Mouse (Mus musculus) left cerebral cortex, adult 2 months (tissue): ENCODE data around the gene Edn2. TPM values are rescaled to one million over a fixed set of nuclear protein-coding genes. Genes with fewer than 3 reads are reported as not detected.

ENCODE experiments used
- DNase-seq, 2 experiments: peaks; one replicate each; pipeline ENCODE4 v3.0.0; 2021 to 2022; ENCODE audit warnings: low spot score in 2 of 2, mixed read lengths in 1 of 2; ENCODE audit errors: extremely low spot score in 1 of 2
- H3K27ac ChIP-seq: fragments of 200-600 bp; 2 replicates; pipeline ENCODE4 v1.8.1; 2022
- H3K4me3 ChIP-seq: fragments of 200-600 bp; 2 replicates; pipeline ENCODE4 v1.8.1; 2022
- CTCF ChIP-seq: fragments of 200-600 bp; IDR thresholded peaks from 2 replicates; pipeline ENCODE4 v1.8.1; 2022; ENCODE audit warnings: antibody characterized with exemption, mild to moderate bottlenecking, moderate library complexity
- intact Hi-C: fragments of 180-260 bp; cut with DNase I; formaldehyde crosslinking; loops from one replicate; pipeline ENCODE4 v1.15.1; 2025
- total RNA-seq, 2 experiments: library from RNA; stranded (reverse); gene quantifications; 2 replicates each; pipeline ENCODE4 v1.2.3; 2021

Gene Edn2
- total RNA-seq, 2 experiments from 2014 or later, result not detected

- DNase-seq, result no peak
- no peak for TF ChIP-seq CTCF
- Histone ChIP-seq H3K4me3 (no peak overlapping the region), H3K27ac (no peak overlapping the region)
- intact Hi-C loops, result no loop called here
Observed at GRCm38 (mm10) chr4:120162586-120162985, 1.6 kb downstream of the Edn2 start.

DNA sequence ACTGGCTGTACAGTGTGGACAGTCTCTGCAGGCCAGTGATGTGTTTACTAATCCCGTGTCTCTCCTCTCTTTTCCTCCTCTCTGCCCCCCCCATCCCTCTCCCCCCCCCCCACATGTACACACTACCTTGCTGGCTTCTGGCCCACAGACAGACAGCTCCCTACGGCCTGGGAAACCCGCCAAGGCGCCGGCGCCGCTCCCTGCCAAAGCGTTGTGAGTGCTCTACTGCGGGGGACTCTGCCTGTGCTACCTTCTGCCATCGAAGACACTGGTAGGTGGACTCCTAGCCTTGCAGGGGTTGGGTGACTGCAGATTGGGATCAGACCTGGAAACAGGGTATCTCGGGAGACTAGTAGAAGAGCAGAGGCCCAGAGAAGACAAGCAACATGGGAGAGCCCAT, 2.2 kb downstream of the Edn2 start:
- DNase-seq, result peak; percentile 55 to 67
- Histone ChIP-seq H3K4me3 (no peak overlapping the region), H3K27ac (no peak overlapping the region)
- no peak for TF ChIP-seq CTCF
- intact Hi-C loops, result no loop called here

GRCm38 (mm10) chr4:120164316-120164715, 3.3 kb downstream of the Edn2 start:
- Histone ChIP-seq H3K27ac (no peak overlapping the region), H3K4me3 (no peak overlapping the region)
- intact Hi-C loops, result no loop called here
- TF ChIP-seq CTCF, result no peak
- DNase-seq, result no peak

DNA sequence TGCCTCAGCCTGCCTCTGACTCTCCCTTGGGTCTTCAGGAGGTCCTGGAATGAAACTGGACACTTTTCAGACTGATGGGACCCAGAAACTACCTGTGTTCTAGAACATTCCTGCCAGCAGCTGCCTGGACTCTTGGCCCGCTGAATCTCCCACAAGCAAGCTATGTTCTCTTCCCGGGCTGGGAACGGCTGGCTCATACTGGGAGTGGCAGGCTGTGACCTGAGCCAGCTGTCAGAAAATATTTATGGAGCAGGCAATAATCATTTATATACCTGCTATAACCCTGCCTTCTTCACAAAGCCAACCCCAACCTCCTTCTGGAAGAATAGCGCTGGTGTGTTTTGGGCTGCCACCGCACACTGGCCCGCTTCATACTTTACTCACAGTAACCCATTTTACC, 6.8 kb downstream of the Edn2 start:
- DNase-seq, result no peak
- intact Hi-C loops, result no loop called here
- Histone ChIP-seq H3K4me3 (no peak overlapping the region), H3K27ac (no peak overlapping the region)
- TF ChIP-seq CTCF, result no peak

DNA sequence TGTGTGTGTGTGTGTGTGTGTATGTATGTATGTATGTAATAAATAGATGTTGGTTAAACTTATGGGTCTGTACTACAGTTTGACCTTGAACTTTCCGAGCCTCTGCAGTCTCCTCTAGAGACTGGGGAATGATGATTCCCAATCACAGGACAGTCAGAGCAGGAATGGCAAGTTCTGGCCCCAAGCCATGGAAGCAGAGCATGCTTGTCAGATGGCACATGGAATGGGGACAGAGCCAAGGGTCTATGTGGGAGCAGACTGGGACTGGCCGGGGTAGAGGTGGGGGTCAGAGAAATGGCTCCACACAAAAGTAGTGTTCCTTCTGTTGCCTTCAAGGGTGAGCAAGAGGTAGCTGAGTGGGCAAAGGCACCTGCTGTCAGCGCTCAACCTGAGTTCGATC, 7.3 kb downstream of the Edn2 start:
- intact Hi-C loops, result no loop called here
- Histone ChIP-seq H3K4me3 (no peak overlapping the region), H3K27ac (no peak overlapping the region)
- no peak for DNase-seq
- TF ChIP-seq CTCF, result no peak

DNA sequence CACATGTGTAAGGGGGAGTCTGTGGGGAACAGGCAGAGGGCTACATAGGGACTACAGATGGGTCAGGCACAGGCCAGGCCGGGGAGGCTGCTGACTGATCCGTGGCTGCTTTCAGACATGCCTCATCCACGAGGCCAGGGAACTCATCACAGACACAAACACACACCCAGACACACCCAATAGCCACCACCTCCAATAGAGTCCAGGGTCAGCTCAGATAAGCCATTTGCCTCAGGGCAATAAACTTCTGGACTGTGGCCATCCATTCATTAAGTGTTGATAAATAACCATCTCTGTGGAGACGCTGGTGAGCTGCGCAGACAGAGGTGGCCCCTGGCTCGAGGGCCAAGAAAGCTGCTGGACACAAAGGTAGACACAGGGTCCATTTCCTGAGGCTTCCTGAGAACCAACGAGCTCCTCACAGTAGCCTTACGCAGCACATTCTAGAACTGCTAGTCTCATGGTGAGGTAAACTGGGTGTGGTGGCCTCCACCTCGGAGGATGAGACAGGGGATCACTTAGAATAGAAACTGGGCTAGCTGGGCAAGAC, 9.5 kb downstream of the Edn2 start:
- Histone ChIP-seq H3K27ac (no peak overlapping the region), H3K4me3 (no peak overlapping the region)
- no peak for DNase-seq
- TF ChIP-seq CTCF, result no peak
- intact Hi-C loops, result no loop called here

GRCm38 (mm10) chr4:120172050-120172684, 11.2 kb downstream of the Edn2 start:
- DNase-seq, result peak; percentile 41 to 49
- intact Hi-C loops, result no loop called here
- Histone ChIP-seq H3K27ac (no peak overlapping the region), H3K4me3 (no peak overlapping the region)
- TF ChIP-seq CTCF, result no peak

DNA sequence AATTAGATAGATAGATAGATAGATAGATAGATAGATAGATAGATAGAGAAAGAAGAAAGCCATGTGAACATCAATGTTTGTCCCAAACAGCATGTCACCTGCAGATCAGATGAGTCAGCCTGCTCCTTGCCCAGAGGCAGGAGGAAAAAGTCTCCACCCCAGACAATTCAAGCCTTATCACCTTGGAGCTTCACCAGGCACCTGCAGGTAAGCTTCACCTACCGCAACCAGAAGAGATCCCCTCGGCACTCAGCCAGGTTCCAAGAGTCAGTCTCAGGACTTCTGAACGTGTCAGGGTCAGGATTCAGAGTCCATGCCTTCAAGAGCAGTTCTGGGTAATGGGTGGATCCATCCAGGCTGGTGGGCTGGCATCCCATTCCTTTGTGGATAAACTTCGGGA, 18.1 kb downstream of the Edn2 start:
- TF ChIP-seq CTCF, result no peak
- no peak for DNase-seq
- intact Hi-C loops, result no loop called here

GRCm38 (mm10) chr4:120180535-120180934, 19.5 kb downstream of the Edn2 start:
- DNase-seq, result no peak
- no peak for TF ChIP-seq CTCF
- intact Hi-C loops, result no loop called here

More for the DNA sequence above, 18.1 kb downstream of the Edn2 start:
- Histone ChIP-seq H3K4me3 (no peak overlapping the region), H3K27ac (no peak overlapping the region)

DNA sequence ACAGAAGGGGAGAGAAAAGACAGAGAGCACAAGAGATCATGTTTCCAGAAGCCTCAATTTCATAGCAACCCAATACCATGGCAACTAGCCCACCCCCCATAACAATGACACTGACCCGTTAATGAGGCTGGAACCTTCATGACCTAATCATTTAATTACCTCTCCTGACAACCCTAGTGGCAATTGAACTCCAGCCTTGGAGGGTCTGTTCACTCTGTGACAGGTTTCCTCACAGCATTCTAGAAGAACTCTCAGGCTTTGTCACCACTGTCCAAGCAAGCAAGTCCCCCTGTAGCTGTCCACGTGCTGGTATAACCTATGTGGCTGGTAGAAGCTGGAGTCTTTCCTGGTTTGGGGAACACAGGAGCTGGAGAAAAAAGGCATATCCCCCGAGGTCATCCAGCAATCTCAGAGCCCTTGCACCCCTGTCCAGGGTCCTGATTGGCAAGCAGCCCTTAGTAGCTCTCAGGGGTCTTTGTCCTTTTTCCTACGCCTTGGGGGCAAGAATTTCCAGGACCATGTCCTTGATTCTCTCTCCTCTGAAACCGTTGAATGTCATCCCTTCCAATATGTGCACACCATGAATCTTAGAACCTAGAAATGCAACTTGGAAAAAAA, 23.5 kb downstream of the Edn2 start:
- H3K4me3 ChIP-seq, result no peak overlapping the region
- intact Hi-C loops, result no loop called here
- DNase-seq, result no peak
- TF ChIP-seq CTCF, result no peak
- no peak overlapping the region for H3K27ac ChIP-seq

More at GRCm38 (mm10) chr4:120180535-120180934, 19.5 kb downstream of the Edn2 start:
- no peak overlapping the region for H3K27ac ChIP-seq
- H3K4me3 ChIP-seq, result no peak overlapping the region

DNA sequence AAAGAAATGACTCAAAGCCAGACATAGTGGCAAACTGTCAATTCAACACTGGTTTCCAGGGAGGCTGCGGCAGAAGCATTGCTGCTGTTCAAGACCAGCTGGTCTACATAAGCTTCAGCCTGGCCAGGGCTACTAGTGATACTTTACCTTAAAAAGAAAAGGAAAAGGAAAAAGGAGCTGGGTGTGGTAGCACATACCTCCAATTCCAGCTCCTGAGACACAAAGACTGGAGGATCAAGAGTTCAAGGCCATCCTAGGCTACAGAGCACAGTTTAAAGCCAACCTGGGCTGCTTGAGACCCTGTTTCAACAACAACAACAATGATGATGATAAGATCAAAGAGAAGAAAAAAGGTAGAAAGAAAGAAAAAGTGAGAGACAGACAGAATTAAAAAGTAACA, 25.4 kb downstream of the Edn2 start:
- Histone ChIP-seq H3K27ac (no peak overlapping the region), H3K4me3 (no peak overlapping the region)
- no peak for TF ChIP-seq CTCF
- intact Hi-C loops, result no loop called here
- DNase-seq, result no peak

- no peak for DNase-seq
- intact Hi-C loops, result no loop called here
- Histone ChIP-seq H3K4me3 (no peak overlapping the region), H3K27ac (no peak overlapping the region)
- peak; percentile 54 for TF ChIP-seq CTCF
Observed at GRCm38 (mm10) chr4:120186934-120187333, 25.9 kb downstream of the Edn2 start.

DNA sequence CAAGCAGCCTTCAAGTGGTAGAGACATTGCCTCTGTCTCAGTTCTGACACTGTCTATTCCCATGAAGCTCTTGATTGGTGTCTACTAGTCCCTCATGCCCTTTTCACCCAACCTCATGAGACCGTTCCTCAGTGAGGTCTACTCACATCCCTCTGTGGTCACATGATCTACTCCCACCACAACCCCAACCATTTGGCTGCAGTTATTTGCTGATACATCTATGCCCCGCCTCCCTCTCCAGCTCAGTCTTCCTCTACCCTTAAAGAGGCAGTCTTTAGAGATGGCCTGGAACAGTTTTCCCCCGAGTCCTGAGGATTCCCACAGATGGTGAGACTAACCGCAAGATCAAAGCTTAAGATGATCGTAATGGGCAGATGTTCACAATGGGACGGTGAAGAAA, 27.2 kb downstream of the Edn2 start:
- intact Hi-C loops, result loop anchor here (2.0 kb wide), 1 partner anchor 65 kb away; no protein-coding TSS in a partner anchor
- H3K27ac ChIP-seq, result no peak overlapping the region
- no peak for TF ChIP-seq CTCF
- no peak for DNase-seq
- H3K4me3 ChIP-seq, result no peak overlapping the region
